Mouse (Mus musculus): ENCODE measurements around the gene H6pd. TPM values are rescaled to one million over a fixed set of nuclear protein-coding genes. Genes with fewer than 3 reads are reported as not detected.

The H6pd gene
- polyA plus RNA-seq, 1 experiment = 66.4 TPM

DNA sequence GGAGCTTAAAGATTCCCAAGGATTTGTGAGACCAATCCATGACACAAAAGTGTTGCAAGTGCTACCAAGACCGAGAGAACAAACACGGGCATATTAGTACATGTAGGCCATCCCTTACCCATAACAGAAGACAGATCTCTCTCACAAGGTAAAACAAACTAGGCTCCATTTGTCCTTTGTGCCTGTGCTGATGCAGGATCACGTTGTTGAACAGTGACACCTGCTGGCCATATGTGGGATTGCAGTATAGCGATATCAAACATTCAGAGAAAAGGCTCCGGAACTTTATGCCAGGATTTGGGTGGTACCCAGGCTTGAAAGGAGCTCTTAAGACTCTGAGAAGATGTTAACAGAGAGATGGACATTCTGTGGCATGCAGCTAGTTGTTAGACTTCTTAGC lies 50.3 kb downstream of the H6pd start:
- H3K4me3 ChIP-seq (ENCODE audit: insufficient read depth, low read depth, low read length) = no peak overlapping the region
- no peak overlapping the region for H3K27ac ChIP-seq (replicated peaks; ENCODE audit: low read depth, low read length)
- peaks cover 2% of the 10 kb centered on the region; the same call in 1 of the 2 replicates for H3K4me1 ChIP-seq (ENCODE audit: control insufficient read depth, insufficient read depth, insufficient read length, low read length)

DNA sequence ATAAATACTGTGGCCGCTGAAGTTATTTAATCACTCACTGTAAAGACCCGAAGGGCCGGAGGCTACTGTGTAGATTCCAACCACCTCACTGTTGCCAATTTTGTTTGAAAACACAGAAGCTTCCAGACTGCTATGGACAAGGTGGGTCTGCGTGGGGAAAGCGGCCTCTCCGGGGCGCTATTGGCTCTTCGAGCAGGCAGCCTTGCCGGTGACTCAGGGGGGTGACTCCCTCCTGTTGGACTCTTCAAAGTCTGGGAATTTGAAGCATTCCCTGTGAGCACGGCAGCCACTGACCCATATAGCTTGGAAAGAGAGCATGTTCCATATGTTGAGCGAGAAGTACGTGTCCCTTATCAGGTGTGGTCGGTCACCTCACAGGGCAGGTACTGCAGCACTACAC lies 52.8 kb downstream of the H6pd start:
- no peak overlapping the region for H3K4me3 ChIP-seq (ENCODE audit: insufficient read depth, low read depth, low read length)
- no peak overlapping the region for H3K27ac ChIP-seq (replicated peaks; ENCODE audit: low read depth, low read length)
- H3K4me1 ChIP-seq (ENCODE audit: control insufficient read depth, insufficient read depth, insufficient read length, low read length) = peaks cover 12% of the 10 kb centered on the region

DNA sequence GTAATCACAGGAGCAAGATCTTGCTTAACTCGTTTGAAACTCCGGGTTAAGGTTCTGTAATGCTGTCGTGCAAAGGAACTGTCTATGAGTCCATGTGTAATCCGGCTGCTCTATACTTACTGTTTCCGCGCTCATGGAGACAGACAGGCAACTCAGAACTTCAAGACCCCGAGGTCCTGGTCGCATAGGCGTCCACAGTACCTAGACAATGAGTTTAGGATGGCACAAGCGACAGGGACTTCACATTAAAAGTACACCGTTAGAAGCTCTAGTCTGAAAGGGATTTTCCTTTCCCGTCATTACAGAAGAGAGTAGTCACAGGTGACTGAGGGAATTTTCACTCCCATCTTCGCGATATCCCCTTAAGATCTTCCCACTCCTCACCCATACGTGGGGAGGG lies 53.2 kb downstream of the H6pd start:
- H3K4me3 ChIP-seq (ENCODE audit: insufficient read depth, low read depth, low read length) = peak overlapping the region; percentile 49
- H3K27ac ChIP-seq (replicated peaks; ENCODE audit: low read depth, low read length) = no peak overlapping the region

DNA sequence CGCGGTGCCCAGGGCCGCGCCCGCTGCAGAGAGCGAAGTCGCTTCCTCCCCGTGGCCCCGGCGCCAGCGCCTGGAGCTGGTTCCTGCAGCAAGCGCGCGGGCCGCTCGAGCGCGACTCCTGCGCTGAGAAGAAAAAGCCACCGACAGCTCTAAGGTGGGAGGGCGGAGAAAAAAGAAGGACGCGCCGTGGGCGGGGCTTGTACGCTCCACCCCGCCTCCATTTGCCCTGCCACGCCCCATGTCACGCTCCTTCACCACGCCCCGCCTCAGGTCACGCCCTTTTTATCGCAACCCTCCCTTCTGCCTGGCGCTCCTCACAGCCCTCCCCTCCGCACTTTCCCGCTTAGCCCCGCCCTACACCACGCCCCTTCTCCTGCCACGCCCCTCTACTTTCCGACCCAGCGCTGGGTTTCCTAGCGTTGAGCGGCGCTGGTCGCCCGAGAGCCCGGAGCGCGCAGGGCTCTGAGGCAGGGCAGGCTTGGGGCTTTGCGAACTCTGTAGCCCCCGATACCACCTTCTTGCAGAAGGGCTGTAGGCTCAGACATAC lies 53.9 kb downstream of the H6pd start, which contains the start of gene Spsb1:
Spsb1 (minus strand) TSS at position 151 of the 547 bp plus-strand sequence.
- Histone ChIP-seq H3K27ac (replicated peaks; ENCODE audit: low read depth, low read length) (peak within 1 kb of the TSS; percentile 37), H3K4me3 (ENCODE audit: insufficient read depth, low read depth, low read length) (peak within 1 kb of the TSS; percentile 68), H3K4me1 (ENCODE audit: control insufficient read depth, insufficient read depth, insufficient read length, low read length) (peaks cover 19% of the 10 kb centered on the region)

More for the DNA sequence above, 53.2 kb downstream of the H6pd start:
- peaks cover 14% of the 10 kb centered on the region for H3K4me1 ChIP-seq (ENCODE audit: control insufficient read depth, insufficient read depth, insufficient read length, low read length)

DNA sequence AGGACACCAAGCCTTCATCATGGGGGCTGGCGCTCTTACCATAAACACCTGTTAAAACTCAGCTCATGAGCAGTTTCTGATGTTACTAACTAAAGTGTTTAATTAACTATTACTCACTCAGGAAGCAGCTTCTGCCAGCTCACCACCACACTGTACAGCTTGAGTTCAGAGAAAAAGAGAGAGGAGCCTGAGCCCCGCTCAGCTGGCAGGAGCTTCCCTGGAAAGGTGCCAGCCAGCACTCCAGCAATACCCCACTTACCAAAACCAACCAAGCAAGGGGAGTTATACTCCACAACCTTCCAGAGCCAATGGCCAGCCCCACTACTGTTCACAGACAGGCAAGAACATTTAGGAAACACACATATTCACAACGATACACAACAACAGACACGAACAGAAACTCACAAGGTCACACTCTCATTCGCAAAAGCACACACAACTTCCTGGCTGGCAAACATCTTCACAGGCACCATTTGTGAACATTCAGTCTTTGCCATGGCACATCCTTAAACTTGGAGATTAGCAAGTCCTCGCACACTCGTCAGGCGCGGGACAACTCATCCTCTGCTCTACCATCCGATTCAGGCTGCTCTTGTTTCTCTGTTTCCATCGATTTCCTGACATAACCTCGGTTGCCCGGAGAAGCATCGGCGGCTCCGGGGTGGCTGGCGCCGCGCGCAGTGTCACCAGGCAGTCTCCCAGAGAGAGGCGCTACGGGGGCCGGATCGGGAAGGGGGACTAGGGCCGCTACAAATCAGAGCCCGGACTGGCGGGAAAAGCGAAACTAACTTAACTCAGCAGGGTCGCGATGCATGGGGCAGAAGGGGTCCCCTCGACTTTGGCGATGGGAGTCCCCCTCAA lies 55.0 kb downstream of the H6pd start:
- Histone ChIP-seq H3K4me1 (ENCODE audit: control insufficient read depth, insufficient read depth, insufficient read length, low read length) (peaks cover 27% of the 10 kb centered on the region), H3K4me3 (ENCODE audit: insufficient read depth, low read depth, low read length) (peak overlapping the region; percentile 68), H3K27ac (replicated peaks; ENCODE audit: low read depth, low read length) (peak overlapping the region; percentile 37)

DNA sequence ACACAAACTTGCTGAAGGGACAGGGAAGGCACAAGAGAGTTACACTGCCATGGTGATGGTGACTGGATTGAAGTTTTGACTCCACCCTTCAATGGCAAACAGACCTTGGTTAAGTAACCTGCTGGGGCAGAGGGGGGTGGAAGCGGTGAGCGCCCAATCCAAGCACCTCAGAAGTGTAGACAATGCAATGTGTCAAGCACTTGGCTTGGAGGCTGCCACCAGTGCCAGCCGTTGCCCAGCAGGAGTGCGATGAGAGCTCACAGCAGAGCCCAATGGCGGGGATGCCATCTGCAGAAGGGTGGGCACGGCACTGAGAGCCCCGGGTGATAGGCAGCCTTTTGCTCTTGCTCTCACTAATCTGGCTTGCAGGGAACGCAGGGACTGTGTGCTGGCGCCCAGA lies 56.6 kb downstream of the H6pd start:
- Histone ChIP-seq H3K27ac (replicated peaks; ENCODE audit: low read depth, low read length) (no peak overlapping the region), H3K4me3 (ENCODE audit: insufficient read depth, low read depth, low read length) (peak overlapping the region; percentile 9; the same call in 1 of the 2 replicates), H3K4me1 (ENCODE audit: control insufficient read depth, insufficient read depth, insufficient read length, low read length) (peaks cover 40% of the 10 kb centered on the region)

DNA sequence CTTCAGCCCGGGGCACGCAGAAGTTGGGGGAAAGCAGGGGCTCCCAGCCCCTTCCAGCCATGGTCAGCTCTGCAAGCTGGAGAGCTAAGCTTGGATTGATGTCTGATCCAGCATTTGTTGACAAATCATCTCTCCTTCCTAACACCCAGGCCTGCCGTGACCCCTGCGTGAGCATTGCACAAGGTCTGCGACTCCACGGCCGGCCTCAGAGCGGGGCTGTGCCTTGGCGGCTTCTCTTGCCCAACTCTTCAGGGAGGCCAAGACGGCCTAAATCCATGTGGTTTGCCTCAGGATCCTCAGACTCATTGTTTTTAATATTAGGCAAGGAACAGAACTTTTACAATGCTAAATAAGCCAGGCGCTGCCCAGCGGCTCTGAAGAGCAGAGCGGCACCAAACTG lies 57.6 kb downstream of the H6pd start:
- H3K4me1 ChIP-seq (ENCODE audit: control insufficient read depth, insufficient read depth, insufficient read length, low read length) = peaks cover 48% of the 10 kb centered on the region
- 0 out of 2 replicates have a peak overlapping the region, but pooled peaks have one; percentile 17 for H3K4me3 ChIP-seq (ENCODE audit: insufficient read depth, low read depth, low read length)
- no peak overlapping the region for H3K27ac ChIP-seq (replicated peaks; ENCODE audit: low read depth, low read length)

DNA sequence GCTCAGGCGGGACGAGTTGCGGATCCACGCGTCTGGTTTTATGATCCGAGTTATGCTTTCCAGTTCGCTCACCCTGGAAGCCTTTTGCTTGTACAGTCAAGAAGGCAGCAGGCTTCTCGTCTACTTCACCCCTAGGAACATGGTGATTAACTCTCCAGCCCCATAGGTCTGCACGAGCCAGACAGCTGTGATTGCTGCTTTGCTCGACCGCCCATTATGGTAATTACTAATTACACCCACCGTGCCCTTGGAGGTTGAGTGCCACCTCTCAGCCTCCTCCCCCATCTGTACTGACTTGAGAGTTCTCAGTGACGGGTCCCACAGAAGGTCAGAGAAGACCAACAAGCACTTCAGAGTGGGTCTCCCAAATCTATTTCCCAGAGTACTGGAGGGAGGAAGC lies 59.1 kb downstream of the H6pd start:
- Histone ChIP-seq H3K4me1 (ENCODE audit: control insufficient read depth, insufficient read depth, insufficient read length, low read length) (peaks cover 47% of the 10 kb centered on the region), H3K27ac (replicated peaks; ENCODE audit: low read depth, low read length) (peak overlapping the region; percentile 26), H3K4me3 (ENCODE audit: insufficient read depth, low read depth, low read length) (no peak overlapping the region)

DNA sequence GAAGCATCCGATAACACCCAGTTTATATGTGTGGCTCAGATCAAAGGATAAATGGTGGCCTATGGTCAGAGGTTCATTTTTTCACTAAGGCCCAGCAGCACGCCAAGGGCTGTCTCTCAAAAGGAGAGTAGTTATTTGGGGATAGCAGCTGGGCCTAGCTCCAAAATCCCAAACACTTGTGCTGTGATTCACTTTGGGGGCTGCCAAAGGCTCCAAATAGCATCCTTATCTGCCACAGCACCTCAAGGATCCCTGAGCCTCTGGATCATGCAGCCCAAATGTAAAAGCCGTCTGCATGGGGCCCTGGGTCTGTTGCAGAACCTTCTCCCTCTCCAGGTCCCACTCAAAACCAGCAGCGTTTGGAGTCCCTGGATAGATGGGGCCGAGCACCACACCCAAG lies 60.7 kb downstream of the H6pd start:
- Histone ChIP-seq H3K4me1 (ENCODE audit: control insufficient read depth, insufficient read depth, insufficient read length, low read length) (peaks cover 54% of the 10 kb centered on the region), H3K27ac (replicated peaks; ENCODE audit: low read depth, low read length) (no peak overlapping the region), H3K4me3 (ENCODE audit: insufficient read depth, low read depth, low read length) (no peak overlapping the region)

DNA sequence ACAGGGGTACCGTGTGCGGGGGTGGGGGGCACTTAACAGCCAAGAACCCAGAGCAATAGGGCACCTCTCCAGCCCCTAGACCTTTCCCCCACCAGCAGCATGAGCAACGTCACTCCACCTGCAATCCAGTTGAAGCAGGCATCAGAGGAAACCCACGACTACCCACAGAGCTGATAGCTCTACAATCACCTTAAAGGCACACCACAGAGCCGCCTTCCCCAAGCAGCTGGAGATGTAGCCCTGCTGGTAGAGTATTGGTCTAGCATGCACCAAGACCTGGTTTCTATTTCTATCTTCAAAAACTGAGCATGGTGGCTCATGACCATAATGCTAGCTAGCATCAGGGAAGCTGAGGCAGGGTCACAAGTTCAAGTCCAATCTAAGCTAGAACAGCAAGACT lies 61.4 kb downstream of the H6pd start:
- Histone ChIP-seq H3K4me1 (ENCODE audit: control insufficient read depth, insufficient read depth, insufficient read length, low read length) (peaks cover 58% of the 10 kb centered on the region), H3K4me3 (ENCODE audit: insufficient read depth, low read depth, low read length) (no peak overlapping the region), H3K27ac (replicated peaks; ENCODE audit: low read depth, low read length) (no peak overlapping the region)

DNA sequence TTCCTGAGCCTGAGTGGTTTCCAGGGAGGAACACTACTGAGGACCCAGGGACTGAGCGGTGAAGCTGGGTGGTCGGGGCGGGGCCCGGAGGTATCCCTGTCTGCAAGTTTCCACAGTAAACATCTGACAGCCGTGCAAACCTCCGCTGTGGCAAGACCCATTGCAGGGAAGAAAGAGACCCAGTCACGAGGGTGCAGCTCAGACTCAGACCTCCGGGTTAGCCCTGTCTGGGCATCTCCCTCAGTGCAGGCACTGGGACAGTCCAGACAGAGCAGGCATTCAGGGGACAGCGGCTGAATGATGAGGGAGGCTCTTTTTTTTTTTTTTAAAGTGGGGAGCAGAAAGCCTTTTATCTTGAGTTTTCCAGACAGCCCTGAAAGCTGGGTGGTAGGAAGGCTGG lies 63.6 kb downstream of the H6pd start:
- H3K4me1 ChIP-seq (ENCODE audit: control insufficient read depth, insufficient read depth, insufficient read length, low read length) = peaks cover 52% of the 10 kb centered on the region
- H3K27ac ChIP-seq (replicated peaks; ENCODE audit: low read depth, low read length) = no peak overlapping the region
- H3K4me3 ChIP-seq (ENCODE audit: insufficient read depth, low read depth, low read length) = no peak overlapping the region

DNA sequence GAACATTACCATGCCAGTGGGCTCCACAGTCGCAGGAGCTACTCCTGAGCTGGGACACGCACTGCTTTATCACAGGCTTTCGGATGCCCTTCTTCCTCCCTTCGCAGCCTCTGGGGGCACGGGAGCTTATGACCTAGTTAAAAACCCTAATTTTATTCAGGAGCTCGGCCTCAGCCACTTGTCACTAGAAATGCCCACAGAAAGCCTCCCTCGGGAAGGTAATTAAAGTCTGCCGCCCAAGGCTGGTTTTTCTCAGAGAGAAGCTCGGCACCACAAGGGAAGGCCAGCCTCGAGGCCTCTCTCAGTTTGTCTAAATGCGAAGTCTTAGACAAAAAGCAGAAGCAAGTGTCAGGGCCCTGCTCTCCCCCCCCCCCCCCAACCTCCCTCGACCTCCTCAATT lies 64.6 kb downstream of the H6pd start:
- Histone ChIP-seq H3K4me3 (ENCODE audit: insufficient read depth, low read depth, low read length) (no peak overlapping the region), H3K27ac (replicated peaks; ENCODE audit: low read depth, low read length) (no peak overlapping the region), H3K4me1 (ENCODE audit: control insufficient read depth, insufficient read depth, insufficient read length, low read length) (peaks cover 46% of the 10 kb centered on the region)

DNA sequence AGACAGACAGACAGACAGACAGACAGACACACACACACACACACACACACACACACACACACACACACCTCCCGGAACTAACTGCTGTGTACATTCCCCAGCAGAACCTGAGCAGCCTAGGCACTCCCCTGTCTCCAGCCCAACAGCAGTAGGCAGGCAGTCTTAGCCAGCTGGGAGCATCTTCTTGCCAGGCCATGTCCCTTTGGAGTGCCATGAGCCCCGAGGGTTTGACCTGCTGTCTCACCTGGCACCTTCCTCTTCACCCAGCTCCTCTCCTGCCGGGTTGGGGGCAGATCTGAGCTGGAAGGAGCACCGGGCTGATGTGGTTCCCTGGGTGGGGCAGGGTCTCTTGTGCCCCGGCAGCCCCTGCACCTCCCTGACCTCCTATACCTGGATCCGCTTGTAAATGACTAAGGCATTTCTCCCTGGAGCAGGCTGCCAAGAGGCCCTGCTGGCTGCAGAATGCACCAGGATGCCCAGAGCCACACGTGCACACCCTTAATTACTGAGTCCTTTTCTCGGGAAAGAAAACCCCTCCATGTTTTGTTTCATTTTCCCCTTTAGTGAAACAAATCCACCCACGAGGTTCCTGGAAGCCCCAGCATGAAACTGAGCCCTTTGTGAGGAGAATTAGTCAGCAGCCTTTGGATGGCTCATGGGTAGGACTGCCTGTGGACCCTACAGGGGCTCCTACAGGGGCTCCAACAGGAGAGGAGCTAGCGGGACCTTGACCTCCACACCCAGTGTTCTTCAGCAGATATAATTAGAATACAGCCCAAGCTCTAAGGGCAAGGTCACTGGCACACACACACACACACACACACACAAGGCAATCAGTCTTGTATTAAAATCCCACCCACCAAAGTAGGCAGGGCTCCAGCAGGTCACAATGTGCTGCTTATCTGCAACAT lies 65.7 kb downstream of the H6pd start:
- Histone ChIP-seq H3K27ac (replicated peaks; ENCODE audit: low read depth, low read length) (no peak overlapping the region), H3K4me3 (ENCODE audit: insufficient read depth, low read depth, low read length) (no peak overlapping the region), H3K4me1 (ENCODE audit: control insufficient read depth, insufficient read depth, insufficient read length, low read length) (peaks cover 44% of the 10 kb centered on the region)

DNA sequence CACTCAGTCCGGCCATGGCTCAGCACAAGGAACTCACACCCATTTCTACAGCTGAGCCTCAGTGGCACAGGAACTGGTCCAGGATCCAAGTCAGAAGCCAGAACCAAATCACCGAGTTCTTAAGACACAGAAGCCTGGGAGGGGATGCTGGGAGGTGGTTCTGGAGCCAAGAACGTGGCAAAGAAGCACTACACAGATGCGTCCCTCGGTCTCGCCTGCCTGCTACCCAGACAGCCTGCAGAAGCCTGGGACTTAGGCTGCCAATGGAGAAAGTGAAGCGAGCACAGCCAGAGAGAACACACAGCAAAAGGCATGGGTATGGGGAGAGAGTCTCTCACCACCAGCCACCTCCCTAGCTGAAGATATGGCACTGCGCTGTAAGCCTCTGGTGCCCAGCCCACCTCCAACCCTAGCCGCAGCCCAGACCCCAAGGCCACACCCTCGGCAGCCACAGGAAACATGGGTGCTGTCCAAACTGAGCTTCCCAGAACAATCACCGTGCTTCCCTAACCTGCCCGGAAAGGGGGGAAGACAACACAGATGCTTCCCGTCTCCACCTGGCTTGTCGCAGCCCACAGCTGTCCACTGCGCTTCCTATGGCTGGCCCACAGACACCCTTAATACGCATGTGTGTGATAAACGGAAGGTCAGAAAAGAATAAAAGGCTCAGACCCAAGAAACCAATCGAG lies 67.6 kb downstream of the H6pd start:
- H3K27ac ChIP-seq (replicated peaks; ENCODE audit: low read depth, low read length) = no peak overlapping the region
- H3K4me1 ChIP-seq (ENCODE audit: control insufficient read depth, insufficient read depth, insufficient read length, low read length) = peaks cover 33% of the 10 kb centered on the region
- no peak overlapping the region for H3K4me3 ChIP-seq (ENCODE audit: insufficient read depth, low read depth, low read length)

DNA sequence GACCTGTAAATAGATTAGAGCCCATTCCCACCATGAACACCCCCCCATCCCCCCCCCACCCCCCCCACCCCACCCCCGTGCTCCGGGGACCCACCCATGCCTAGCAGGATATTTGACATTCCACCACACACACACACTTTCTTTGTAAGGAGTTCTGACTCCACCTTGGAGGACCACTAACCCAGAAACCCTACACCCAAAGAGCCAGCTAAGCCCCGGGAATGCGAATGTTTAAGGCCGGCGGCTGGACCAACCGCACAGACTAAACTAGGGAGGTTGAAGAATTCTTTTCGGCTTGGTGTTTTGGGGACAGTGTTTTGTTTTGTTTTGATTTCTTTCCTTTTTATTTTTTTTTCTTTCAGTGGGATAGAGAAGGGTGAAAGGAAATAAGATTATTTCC lies 70.1 kb downstream of the H6pd start:
- H3K4me1 ChIP-seq (ENCODE audit: control insufficient read depth, insufficient read depth, insufficient read length, low read length) = peaks cover 28% of the 10 kb centered on the region
- H3K27ac ChIP-seq (replicated peaks; ENCODE audit: low read depth, low read length) = no peak overlapping the region
- H3K4me3 ChIP-seq (ENCODE audit: insufficient read depth, low read depth, low read length) = no peak overlapping the region

Data from brown adipose tissue, adult 24 weeks (tissue).